In the genomic region with DNA sequence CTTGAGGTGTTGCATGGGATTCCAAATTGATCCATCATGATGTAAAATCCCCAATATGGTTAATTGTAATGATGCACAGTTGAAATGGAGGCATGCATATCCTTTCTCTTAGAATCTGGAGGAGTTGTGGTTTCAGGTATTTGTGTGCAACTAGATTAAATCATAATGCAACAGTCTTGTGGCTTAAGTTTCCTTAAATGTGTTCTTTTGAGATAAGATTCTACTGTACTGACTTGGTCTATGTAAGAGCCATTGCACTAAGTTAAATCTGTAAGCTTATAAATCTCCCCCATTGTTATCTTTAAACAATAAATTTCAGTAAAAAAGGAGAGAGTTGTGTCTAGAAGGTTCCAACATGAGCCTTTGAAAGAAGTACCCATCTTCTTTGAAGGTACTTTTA, we compare ENCODE assay signal across 21 mouse cellular contexts. TPM values are rescaled to one million over a fixed set of nuclear protein-coding genes. Genes with fewer than 3 reads are reported as not detected.
DNase-seq lines count a peak whose midpoint lies in the region; ATAC-seq and TF ChIP-seq lines count a peak whose summit lies in the region.
"Had no signal": no experiment of that assay in that cellular context is flagged by ENCODE, and none has a peak within 500 bp of the region (broad histone marks: within the 10 kb centered on the region; RNA-seq: fewer than 3 reads in every experiment).

No protein-coding gene starts in this region.

- peaks cover 15 to 19% of the 10 kb centered on the region in 2 experiments; a peak in 3 of 4 replicates for H3K4me1 ChIP-seq in MEL (ENCODE audit: control insufficient read depth in 1 of 2, insufficient read depth in 2 of 2, low read length in 2 of 2)
- H3K4me1 ChIP-seq in midbrain, embryonic 16.5 days (ENCODE audit: control insufficient read depth, insufficient read depth, low read length) = peaks cover 8% of the 10 kb centered on the region
- H3K4me1 ChIP-seq: embryonic facial prominence, embryonic 10.5 days; embryonic facial prominence, embryonic 12.5 days had no signal

- no peak for TF ChIP-seq RAD21 in MEL (IDR thresholded peaks at IDR 0.05; ENCODE audit: low read depth, low read length)

- TF ChIP-seq CTCF in MEL (IDR thresholded peaks at IDR 0.05 in 2 of 3, conservative IDR thresholded peaks at IDR 0.05 in 1 of 3; ENCODE audit: control insufficient read depth in 1 of 3, insufficient read depth in 1 of 3, low read depth in 2 of 3, low read length in 3 of 3, poor library complexity in 1 of 3, severe bottlenecking in 1 of 3) = no peak

- H3K36me3 ChIP-seq in MEL (ENCODE audit: control insufficient read depth in 1 of 2, insufficient read depth in 2 of 2, low read length in 2 of 2) = peaks cover 50 to 56% of the 10 kb centered on the region in 2 experiments
- H3K36me3 ChIP-seq in midbrain, embryonic 16.5 days (ENCODE audit: control insufficient read depth, insufficient read depth, low read length) = peaks cover 29% of the 10 kb centered on the region

- H3K27ac ChIP-seq in MEL (ENCODE audit: control insufficient read depth, low read depth, low read length) = no peak overlapping the region
- no peak overlapping the region for H3K27ac ChIP-seq in midbrain, embryonic 16.5 days (ENCODE audit: low read length)
- H3K27ac ChIP-seq: embryonic facial prominence, embryonic 10.5 days; embryonic facial prominence, embryonic 12.5 days; forebrain, embryonic 13.5 days; forebrain, embryonic 15.5 days had no signal

- peak; percentile 22 for ATAC-seq in inflammation-experienced regulatory T-cells, adult 6 months
- ATAC-seq in midbrain, embryonic 16.5 days = no peak
- ATAC-seq: forebrain, embryonic 13.5 days; forebrain, embryonic 15.5 days; forebrain, postnatal 0 days had no signal

- H3K9ac ChIP-seq in MEL (ENCODE audit: control insufficient read depth, low read depth, low read length, poor library complexity, severe bottlenecking) = no peak overlapping the region
- no peak overlapping the region for H3K9ac ChIP-seq in midbrain, embryonic 16.5 days (ENCODE audit: low read depth, low read length)
- H3K9ac ChIP-seq: embryonic facial prominence, embryonic 12.5 days; forebrain, embryonic 13.5 days; forebrain, embryonic 15.5 days; forebrain, postnatal 0 days had no signal

- H3K79me2 ChIP-seq in MEL (ENCODE audit: control insufficient read depth, insufficient read depth, low read length, poor library complexity) = peaks cover 11% of the 10 kb centered on the region

- TF ChIP-seq EP300 in MEL (IDR thresholded peaks at IDR 0.05; ENCODE audit: low read depth in 1 of 2, low read length in 2 of 2) = peak; percentile 84 to 90

- peak; percentile 50 for DNase-seq in CD4-positive helper T cell, adult 2 months (ENCODE audit: low read depth, low spot score)
- peak; percentile 56 for DNase-seq in MEL (ENCODE audit: low read depth, low spot score)
- no peak for DNase-seq in adrenal gland, adult 2 months
- DNase-seq in frontal cortex, postnatal 14 days (ENCODE audit: low spot score in 2 of 2) = no peak
- DNase-seq in left cerebral cortex, postnatal 14 days (ENCODE audit: low spot score in 2 of 2) = no peak
- DNase-seq: adrenal gland, adult 8-10 months; adrenal gland, postnatal 14 days; adrenal gland, postnatal 36 days; B cell, adult 2 months; cerebellum, adult 11-12 months; cerebellum, adult 2 months; cerebellum, adult 9-10 months; cerebellum, postnatal 10 days; cerebellum, postnatal 25 days; forebrain, postnatal 0 days had no signal

- no peaks in the 10 kb centered on the region for H3K27me3 ChIP-seq in MEL (ENCODE audit: control insufficient read depth in 1 of 2, insufficient read depth in 2 of 2, low read length in 2 of 2)
- no peaks in the 10 kb centered on the region for H3K27me3 ChIP-seq in midbrain, embryonic 16.5 days (ENCODE audit: control insufficient read depth, insufficient read depth, low read depth, low read length)
- H3K27me3 ChIP-seq: embryonic facial prominence, embryonic 12.5 days; forebrain, embryonic 13.5 days; forebrain, embryonic 15.5 days had no signal

- no peak overlapping the region for H3K4me2 ChIP-seq in midbrain, embryonic 16.5 days (ENCODE audit: low read length)
- H3K4me2 ChIP-seq: embryonic facial prominence, embryonic 12.5 days; forebrain, embryonic 13.5 days; forebrain, embryonic 15.5 days had no signal

- H3K4me3 ChIP-seq in MEL (ENCODE audit: control insufficient read depth in 1 of 2, insufficient read depth in 1 of 2, low read depth in 2 of 2, low read length in 2 of 2) = no peak overlapping the region
- no peak overlapping the region for H3K4me3 ChIP-seq in midbrain, embryonic 16.5 days (ENCODE audit: low read depth, low read length)
- H3K4me3 ChIP-seq: embryonic facial prominence, embryonic 10.5 days; embryonic facial prominence, embryonic 12.5 days; forebrain, embryonic 13.5 days; forebrain, embryonic 15.5 days had no signal

- no peak for TF ChIP-seq POLR2A in MEL (IDR thresholded peaks at IDR 0.05; ENCODE audit: control insufficient read depth in 1 of 2, insufficient read depth in 1 of 2, low read depth in 1 of 2, low read length in 2 of 2, poor library complexity in 1 of 2)

- intact Hi-C loops in left cerebral cortex, postnatal 14 days (cut with DNase I) = no loop called here

- H3K9me3 ChIP-seq in MEL (replicated peaks; ENCODE audit: insufficient read depth, low read length) = no peaks in the 10 kb centered on the region
- H3K9me3 ChIP-seq in midbrain, embryonic 16.5 days (replicated peaks; ENCODE audit: control insufficient read depth, low read length, poor library complexity, severe bottlenecking) = no peaks in the 10 kb centered on the region
- H3K9me3 ChIP-seq: embryonic facial prominence, embryonic 10.5 days; embryonic facial prominence, embryonic 12.5 days; forebrain, embryonic 13.5 days; forebrain, embryonic 15.5 days had no signal

TF ChIP-seq in MEL, 35 proteins besides CTCF, POLR2A, EP300 and RAD21:
- peak; percentile 61; the same call in 1 of the 2 replicates for TF ChIP-seq ETS1 (IDR thresholded peaks at IDR 0.05; ENCODE audit: low read depth, low read length)
- no peak for TF ChIP-seq POLR2AphosphoS5 (IDR thresholded peaks at IDR 0.05; ENCODE audit: borderline replicate concordance, low read depth, low read length)
- TF ChIP-seq TCF12 (IDR thresholded peaks at IDR 0.05; ENCODE audit: low read depth, low read length) = peak; percentile 90
- peak; percentile 99 for TF ChIP-seq RCOR1 (IDR thresholded peaks at IDR 0.05; ENCODE audit: low read depth, low read length)
- peak; percentile 68; the same call in 1 of the 2 replicates for TF ChIP-seq MAFK (IDR thresholded peaks at IDR 0.05; ENCODE audit: borderline replicate concordance, low read depth, low read length)
- peak; percentile 27; the same call in 1 of the 2 replicates for TF ChIP-seq MYB (IDR thresholded peaks at IDR 0.05; ENCODE audit: low read depth, low read length)
- peak; percentile 81 for TF ChIP-seq TAL1 (IDR thresholded peaks at IDR 0.05; ENCODE audit: low read length)
- TF ChIP-seq CHD2 (IDR thresholded peaks at IDR 0.05; ENCODE audit: low read length) = no peak
- TF ChIP-seq SIN3A (IDR thresholded peaks at IDR 0.05; ENCODE audit: low read length) = 0 out of 2 replicates have a peak, but pooled peaks have one; percentile 27
- TF ChIP-seq MXI1 (IDR thresholded peaks at IDR 0.05; ENCODE audit: low read depth, low read length) = peak; percentile 49; the same call in 1 of the 2 replicates
- TF ChIP-seq GATA1 (IDR thresholded peaks at IDR 0.05; ENCODE audit: low read depth, low read length) = peak; percentile 83
- TF ChIP-seq ELF1 (IDR thresholded peaks at IDR 0.05; ENCODE audit: low read depth, low read length) = 0 out of 2 replicates have a peak, but pooled peaks have one; percentile 20
- no peak for TF ChIP-seq MYC (IDR thresholded peaks at IDR 0.05; ENCODE audit: low read depth, low read length)
- no peak for TF ChIP-seq SMC3 (IDR thresholded peaks at IDR 0.05; ENCODE audit: low read depth, low read length)

RNA-seq across cellular contexts. Expression of gene Srsf3, which starts 10.1 kb away (rescaled TPM):
- 312 and 367 TPM in 2 replicates for total RNA-seq in MEL (2012; rRNA removed)
- polyA plus RNA-seq in MEL (2012; ENCODE audit: insufficient read depth in 1 of 2, insufficient read length in 2 of 2, low read depth in 1 of 2, low replicate concordance in 2 of 2, missing spikeins in 1 of 2) = 100 to 1,000 TPM; 326 to 556 TPM
- 100 to 1,000 TPM; 296 to 519 (median 387) TPM for polyA plus RNA-seq in inflammation-experienced regulatory T-cells, adult 6 months (2017; shearing (Covaris generic))
- 100 to 1,000 TPM in 1 of 2 experiments, 10 to 100 TPM in 1; 94.0 to 149 TPM for total RNA-seq in adrenal gland, adult 2 months (2021)
- 161 and 183 TPM in 2 replicates for polyA plus RNA-seq in adrenal gland, adult 2 months (2012; rRNA removed)
- 425 and 475 TPM in 2 replicates for polyA plus RNA-seq in midbrain, embryonic 16.5 days (2015; fragmentation: Nextera tagmentation; extraction: Ambion mirVana)
- total RNA-seq in left cerebral cortex, postnatal 14 days (2021) = 100 to 1,000 TPM; 125 to 127 TPM

RNA-seq across cellular contexts. Expression of gene Stk38, which starts 34.8 kb away (rescaled TPM):
- 14.4 and 17.1 TPM in 2 replicates for total RNA-seq in MEL (2012; rRNA removed)
- polyA plus RNA-seq in MEL (2012; ENCODE audit: insufficient read depth in 1 of 2, insufficient read length in 2 of 2, low read depth in 1 of 2, low replicate concordance in 2 of 2, missing spikeins in 1 of 2) = 100 to 1,000 TPM in 1 of 2 experiments, 10 to 100 TPM in 1; 49.3 to 290 TPM
- polyA plus RNA-seq in inflammation-experienced regulatory T-cells, adult 6 months (2017; shearing (Covaris generic)) = 100 to 1,000 TPM; 155 to 250 (median 235) TPM
- total RNA-seq in adrenal gland, adult 2 months (2021) = 10 to 100 TPM; 50.5 to 52.6 TPM
- polyA plus RNA-seq in adrenal gland, adult 2 months (2012; rRNA removed) = 151 and 161 TPM in 2 replicates
- 83.1 and 90.9 TPM in 2 replicates for polyA plus RNA-seq in midbrain, embryonic 16.5 days (2015; fragmentation: Nextera tagmentation; extraction: Ambion mirVana)
- 10 to 100 TPM; 47.5 to 49.2 TPM for total RNA-seq in left cerebral cortex, postnatal 14 days (2021)

RNA-seq across cellular contexts. Expression of gene Cdkn1a, which starts 48.2 kb away (rescaled TPM):
- total RNA-seq in MEL (2012; rRNA removed) = 2.0 and 2.3 TPM in 2 replicates
- 10 to 100 TPM in 1 of 2 experiments, not detected in 1; 21.0 TPM for polyA plus RNA-seq in MEL (2012; ENCODE audit: insufficient read depth in 1 of 2, insufficient read length in 2 of 2, low read depth in 1 of 2, low replicate concordance in 2 of 2, missing spikeins in 1 of 2)
- 10 to 100 TPM in 1 of 3 experiments, 1 to 10 TPM in 2; 1.7 to 57.4 (median 2.5) TPM for polyA plus RNA-seq in inflammation-experienced regulatory T-cells, adult 6 months (2017; shearing (Covaris generic))
- total RNA-seq in adrenal gland, adult 2 months (2021) = 100 to 1,000 TPM in 1 of 2 experiments, 10 to 100 TPM in 1; 36.4 to 108 TPM
- polyA plus RNA-seq in adrenal gland, adult 2 months (2012; rRNA removed) = 32.2 and 33.7 TPM in 2 replicates
- 115 and 148 TPM in 2 replicates for polyA plus RNA-seq in midbrain, embryonic 16.5 days (2015; fragmentation: Nextera tagmentation; extraction: Ambion mirVana)
- total RNA-seq in left cerebral cortex, postnatal 14 days (2021) = 10 to 100 TPM; 25.7 to 35.7 TPM

Comparison
In these comparisons a context has a peak if more than half of its experiments do, and no peak if none do; other contexts are left out.
1. DNase-seq: peak in CD4-positive helper T cell, adult 2 months (single experiment) and MEL (single experiment); none in adrenal gland, adult 2 months (single experiment), frontal cortex, postnatal 14 days (0 of 2) and left cerebral cortex, postnatal 14 days (0 of 2).